Mouse (Mus musculus) Patski (cell line): ENCODE results near the gene Cnr2. TPM values are rescaled to one million over a fixed set of nuclear protein-coding genes. Genes with fewer than 3 reads are reported as not detected.
"Not testable (repeated sequence)": the region's sequence is repeated elsewhere in the genome, so short reads cannot be mapped to it uniquely, and the experiment has no call there.

Source experiments
- ATAC-seq: fragments of 100-300 bp; one replicate; pipeline ENCODE4 v1.8.0; 2021
- CTCF ChIA-PET: fragments of 350-600 bp; sonication (Branson Sonifier 250); formaldehyde crosslinking; loops from one replicate; lab custom pipeline; 2022; ENCODE audit warnings: inconsistent platforms; lab: Charles Lee
- POLR2A ChIA-PET: fragments of 350-600 bp; sonication (Branson Sonifier 250); formaldehyde crosslinking; loops from one replicate; lab custom pipeline; 2022; ENCODE audit warnings: antibody characterized with exemption, inconsistent platforms; lab: Charles Lee
- DNase-seq: peaks from one replicate; pipeline ENCODE4 v3.0.0-alpha.2; 2011; ENCODE audit warnings: low read depth, low spot score
- H3K27me3 ChIP-seq: fragments of 371-371 bp; one replicate; pipeline ENCODE4 v1.5.1; 2021
- CTCF ChIP-seq: fragments of 100-300 bp; IDR thresholded peaks from one replicate; pipeline ENCODE4 v1.5.1; 2021
- in situ Hi-C: fragments of 300-500 bp; cut with MboI; formaldehyde crosslinking; loops from 3 replicates; pipeline ENCODE4 v1.11.1; 2018; ENCODE audit warnings: low pct_unique_long_range_greater_than_20kb, mixed read lengths
- polyA plus RNA-seq: library from polyadenylated mRNA; unstranded; gene quantifications from one replicate; pipeline ENCODE4 v1.2.3, GENCODE M21; 2021

Gene Cnr2
- polyA plus RNA-seq, 1 experiment from 2014 or later, result 0.03 TPM

DNA sequence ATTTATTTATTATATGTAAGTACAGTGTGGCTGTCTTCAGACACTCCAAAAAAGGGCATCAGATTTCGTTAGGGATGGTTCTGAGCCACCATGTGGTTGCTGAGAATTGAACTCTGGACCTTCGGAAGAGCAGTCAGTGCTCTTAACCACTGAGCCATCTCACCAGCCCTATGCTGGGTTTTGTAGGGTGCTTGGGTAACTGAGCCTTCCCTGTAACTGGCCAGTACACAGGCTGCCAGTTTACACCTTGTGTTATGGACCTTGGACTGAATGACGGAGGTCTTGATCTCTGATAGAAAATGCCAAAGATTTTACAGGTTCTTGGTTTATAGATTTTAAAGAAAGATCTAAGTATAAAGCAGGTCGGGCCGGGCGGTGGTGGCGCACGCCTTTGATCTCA lies 35.0 kb downstream of the Cnr2 start:
- no peak for TF ChIP-seq CTCF
- in situ Hi-C loops, result no loop called here
- ATAC-seq, result no peak
- ChIA-PET CTCF (no interaction called here), POLR2A (no interaction called here)
- DNase-seq, result no peak
- no peaks in the 10 kb centered on the region for H3K27me3 ChIP-seq

DNA sequence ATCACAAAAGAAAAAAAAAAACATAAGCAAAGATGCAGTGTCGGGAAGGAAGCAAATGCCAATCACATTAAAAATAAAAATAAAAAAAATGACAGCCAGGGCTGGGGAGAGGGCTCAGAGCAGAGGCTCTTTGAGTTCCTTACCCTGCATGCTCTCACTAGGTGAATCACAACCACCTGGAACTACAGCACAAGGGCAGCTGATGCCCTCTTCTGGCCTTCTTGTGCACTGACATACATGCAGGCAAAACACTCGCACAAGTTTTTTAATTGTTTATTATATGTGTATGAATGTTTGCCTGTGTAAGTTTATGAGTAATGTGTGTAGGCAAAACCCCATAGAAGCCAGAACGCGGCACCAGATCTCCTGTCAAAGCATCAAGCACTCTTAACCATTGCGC lies 36.6 kb downstream of the Cnr2 start:
- in situ Hi-C loops, result no loop called here
- POLR2A ChIA-PET, result no interaction called here
- no peak for TF ChIP-seq CTCF
- no peaks in the 10 kb centered on the region for H3K27me3 ChIP-seq
- no peak for DNase-seq
- ATAC-seq, result no peak
- CTCF ChIA-PET, result no interaction called here

DNA sequence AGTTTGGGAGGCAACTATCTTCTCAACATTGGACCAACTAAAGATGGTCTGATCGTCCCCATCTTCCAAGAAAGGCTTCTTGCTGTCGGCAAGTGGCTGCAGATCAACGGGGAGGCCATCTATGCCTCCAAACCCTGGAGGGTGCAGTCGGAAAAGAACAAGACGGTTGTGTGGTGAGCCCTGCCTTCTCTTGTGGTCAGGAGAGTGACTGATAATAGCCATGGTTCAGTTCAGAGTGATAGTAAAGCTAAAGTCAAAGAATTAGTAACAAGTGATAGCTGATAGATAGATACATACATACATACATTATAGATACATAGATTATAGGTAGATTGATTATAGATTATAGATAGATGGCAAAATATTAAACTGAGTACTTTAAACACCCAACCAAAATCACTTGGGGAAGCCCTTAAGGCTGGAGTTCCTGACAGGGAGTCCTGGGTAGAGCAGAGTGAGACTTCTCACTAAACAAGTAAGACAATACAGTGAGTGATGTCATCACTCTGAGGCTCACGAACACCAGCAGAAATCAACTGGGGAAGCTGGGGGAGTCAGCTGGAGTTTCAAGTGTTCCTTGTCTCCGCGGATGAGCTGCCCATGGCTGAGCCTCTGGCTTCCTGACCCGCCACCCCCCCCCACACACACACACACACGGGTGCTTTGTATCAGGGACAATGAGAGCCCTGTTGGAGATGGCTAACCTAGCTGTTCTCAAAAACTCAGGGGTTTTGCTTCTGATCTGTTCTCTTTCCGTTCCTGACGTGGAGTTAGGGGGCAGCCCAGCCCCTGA lies 39.7 kb downstream of the Cnr2 start:
- no peaks in the 10 kb centered on the region for H3K27me3 ChIP-seq
- CTCF ChIA-PET, result no interaction called here
- DNase-seq, result no peak
- no peak for ATAC-seq
- POLR2A ChIA-PET, result no interaction called here
- in situ Hi-C loops, result no loop called here
- no peak for TF ChIP-seq CTCF

DNA sequence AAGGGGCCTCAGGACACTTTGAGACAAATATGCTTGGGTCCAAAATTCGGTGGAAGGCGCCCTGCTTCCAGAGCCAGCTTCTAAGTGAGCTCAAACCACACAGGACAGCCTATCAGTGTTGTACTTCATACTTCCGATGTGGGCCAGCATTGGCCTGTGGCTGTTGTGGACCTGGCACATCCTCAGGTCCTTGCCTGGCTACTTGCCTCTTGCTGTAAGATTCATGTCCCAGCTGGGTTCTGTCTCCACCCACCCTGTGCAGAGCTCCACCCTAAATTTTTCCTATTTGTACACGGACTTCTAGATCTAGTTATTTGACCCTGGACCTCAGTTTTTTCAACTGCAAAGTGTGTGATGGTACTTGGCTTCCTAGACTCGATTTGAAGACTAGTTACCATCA lies 40.3 kb downstream of the Cnr2 start:
- CTCF ChIA-PET, result no interaction called here
- ATAC-seq (no peak), DNase-seq (no peak)
- TF ChIP-seq CTCF, result no peak
- no peaks in the 10 kb centered on the region for H3K27me3 ChIP-seq
- POLR2A ChIA-PET, result no interaction called here
- in situ Hi-C loops, result no loop called here

DNA sequence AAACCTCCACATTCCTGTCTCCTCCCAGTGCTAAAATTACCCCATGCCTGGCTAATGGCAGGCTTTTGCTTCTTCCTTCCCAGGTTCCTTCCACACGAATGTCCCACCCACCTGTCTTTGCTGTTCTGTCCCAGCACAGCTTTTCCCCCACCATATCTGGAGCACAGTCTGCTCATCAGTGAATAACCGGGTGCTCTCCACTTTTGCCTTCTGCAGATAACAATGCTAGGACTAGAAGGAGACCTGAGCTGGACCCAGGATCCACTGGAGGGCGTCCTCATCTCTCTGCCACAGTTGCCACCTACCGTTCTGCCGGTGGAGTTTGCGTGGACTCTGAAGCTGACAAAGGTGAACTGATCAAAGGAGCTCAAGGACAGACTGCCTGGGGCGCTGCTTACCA lies 43.7 kb downstream of the Cnr2 start:
- no peaks in the 10 kb centered on the region for H3K27me3 ChIP-seq
- no peak for ATAC-seq
- no peak for TF ChIP-seq CTCF
- no peak for DNase-seq
- in situ Hi-C loops, result no loop called here
- ChIA-PET CTCF (interaction anchor here (1.2 kb wide), 1 partner anchor 22 kb away, joined by 4 read pairs; no protein-coding TSS in a partner anchor), POLR2A (no interaction called here)

DNA sequence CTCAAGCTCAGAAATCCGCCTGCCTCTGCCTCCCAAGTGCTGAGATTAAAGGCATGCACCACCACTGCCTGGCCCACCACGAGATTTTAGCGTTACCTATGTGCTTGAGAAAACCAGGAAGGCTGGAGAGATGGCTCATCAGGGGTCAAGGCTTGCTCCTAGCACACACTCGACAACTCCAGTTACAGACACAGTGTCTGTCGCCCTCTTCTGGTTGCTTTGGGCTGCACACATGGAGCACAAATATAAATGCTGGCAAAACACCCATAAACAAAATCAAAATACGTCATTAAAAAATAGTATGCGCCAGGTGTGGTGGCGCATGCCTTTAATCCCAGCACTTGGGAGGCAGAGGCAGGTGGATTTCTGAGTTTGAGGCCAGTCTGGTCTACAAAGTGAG lies 45.8 kb downstream of the Cnr2 start:
- CTCF ChIA-PET, result interaction anchor here (1.7 kb wide), 1 partner anchor 14 kb away, joined by 4 read pairs; no protein-coding TSS in a partner anchor
- H3K27me3 ChIP-seq, DNase-seq, ATAC-seq, POLR2A ChIA-PET: not testable (repeated sequence)
- in situ Hi-C loops, result loop anchor here (10.0 kb wide), 1 partner anchor 214 kb away; no protein-coding TSS in a partner anchor
- TF ChIP-seq CTCF, result peak; percentile 62

DNA sequence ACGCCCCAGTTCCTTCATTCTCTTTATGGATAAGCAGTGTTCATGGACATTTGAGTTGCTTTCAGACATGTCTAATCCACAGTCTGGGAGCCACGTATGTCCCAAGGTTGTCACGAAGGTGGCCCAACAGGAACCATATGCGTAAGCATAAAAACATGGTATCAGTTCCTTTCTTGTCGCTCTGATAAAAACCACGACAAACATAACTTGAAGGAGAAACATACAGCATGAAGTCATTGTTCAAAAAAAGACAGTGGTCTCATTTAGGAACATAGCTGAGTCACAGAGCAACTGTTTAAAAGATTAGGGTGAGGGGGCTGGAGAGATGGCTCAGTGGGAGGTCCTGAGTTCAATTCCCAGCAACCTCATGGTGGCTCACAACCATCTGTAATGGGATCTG lies 47.0 kb downstream of the Cnr2 start:
- ATAC-seq (no peak), DNase-seq (no peak)
- no peaks in the 10 kb centered on the region for H3K27me3 ChIP-seq
- POLR2A ChIA-PET, result no interaction called here
- in situ Hi-C loops, result loop anchor here (10.0 kb wide), 1 partner anchor 213 kb away; no protein-coding TSS in a partner anchor
- TF ChIP-seq CTCF, result no peak
- CTCF ChIA-PET, result no interaction called here

DNA sequence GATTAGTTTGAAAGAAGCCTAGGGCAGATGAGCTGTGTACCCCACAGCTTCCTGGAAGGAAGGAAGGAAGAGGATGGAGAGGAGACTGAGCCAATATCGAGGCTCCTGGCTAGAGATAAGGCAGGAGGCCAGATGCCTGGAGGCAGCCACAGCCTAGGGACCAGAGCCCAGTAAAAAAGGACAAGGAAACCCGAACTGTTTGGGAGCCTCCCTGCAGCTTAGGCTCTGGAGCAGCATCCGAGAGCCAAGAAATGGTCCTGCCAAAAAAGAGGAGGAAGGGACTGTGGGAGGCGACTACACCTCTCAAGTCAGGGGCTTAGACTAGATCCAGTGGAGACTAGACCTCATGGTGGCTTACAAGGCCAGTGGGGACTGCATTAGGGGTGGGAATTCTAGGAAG lies 48.2 kb downstream of the Cnr2 start:
- TF ChIP-seq CTCF, result no peak
- no peak for ATAC-seq
- ChIA-PET CTCF (no interaction called here), POLR2A (no interaction called here)
- H3K27me3 ChIP-seq, result no peaks in the 10 kb centered on the region
- in situ Hi-C loops, result loop anchor here (10.0 kb wide), 1 partner anchor 211 kb away; no protein-coding TSS in a partner anchor
- DNase-seq, result no peak

DNA sequence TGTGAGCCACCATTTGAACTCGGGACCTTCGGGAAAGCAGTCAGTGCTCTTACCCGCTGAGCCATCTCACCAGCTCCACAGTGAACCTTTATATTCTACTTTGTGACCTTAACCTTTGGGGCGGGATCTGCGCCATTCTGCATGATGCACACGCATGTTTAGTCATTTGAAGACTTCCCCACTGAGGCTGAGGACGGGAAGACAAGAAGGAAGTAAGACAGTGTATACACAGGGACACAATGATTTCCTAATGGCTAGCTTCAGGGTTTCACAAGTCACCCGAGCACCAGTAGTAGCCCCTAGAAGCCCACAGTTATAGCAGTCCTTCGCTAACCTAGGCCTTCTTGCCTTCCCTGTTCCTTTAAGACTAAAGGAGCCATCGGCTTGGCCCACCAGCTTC lies 50.5 kb downstream of the Cnr2 start:
- TF ChIP-seq CTCF, result no peak
- no peaks in the 10 kb centered on the region for H3K27me3 ChIP-seq
- ATAC-seq, result no peak
- in situ Hi-C loops, result loop anchor here (10.0 kb wide), 1 partner anchor 209 kb away; no protein-coding TSS in a partner anchor
- ChIA-PET CTCF (no interaction called here), POLR2A (interaction anchor here (0.6 kb wide), 1 partner anchor 233 kb away, joined by 4 read pairs; no protein-coding TSS in a partner anchor)
- no peak for DNase-seq

DNA sequence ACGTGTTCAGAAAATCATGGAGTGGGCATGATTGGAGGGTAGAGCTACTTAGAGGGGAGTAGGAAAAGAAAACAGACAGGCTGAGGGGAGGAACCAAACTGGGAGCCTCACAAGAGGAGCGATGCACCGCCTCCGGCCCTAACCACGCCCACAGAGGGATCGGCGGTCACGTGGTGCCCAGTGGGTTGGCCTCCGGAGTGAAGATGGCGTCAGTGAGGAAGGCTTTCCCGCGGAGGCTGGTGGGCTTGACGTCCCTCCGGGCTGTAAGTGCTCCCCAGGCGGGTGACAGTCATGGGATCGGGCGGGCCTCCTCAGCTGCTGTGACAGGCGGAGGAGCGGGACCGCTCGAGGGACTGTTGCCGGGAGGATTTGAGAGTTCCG lies 51.1 kb downstream of the Cnr2 start, which contains the start of gene Hmgcl:
TSS of gene Hmgcl (plus strand) at position 171 of the 381 bp plus-strand sequence.
- ChIA-PET CTCF (no interaction called here), POLR2A (interaction anchor here (0.9 kb wide), 1 partner anchor 226 kb away, joined by 5 read pairs; the partner anchor contains the start of gene E2f2)
- ATAC-seq (peak; percentile 31), DNase-seq (no peak)
- no peak for TF ChIP-seq CTCF
- no peaks in the 10 kb centered on the region for H3K27me3 ChIP-seq
- in situ Hi-C loops, result loop anchor here (10.0 kb wide), 1 partner anchor 209 kb away; no protein-coding TSS in a partner anchor
